Mouse (Mus musculus) inflammation-experienced regulatory T-cells, adult 6 months (primary cell): ENCODE measurements around the gene Glmp. TPM values are rescaled to one million over a fixed set of nuclear protein-coding genes. Genes with fewer than 3 reads are reported as not detected.
"Not testable (repeated sequence)": the region's sequence is repeated elsewhere in the genome, so short reads cannot be mapped to it uniquely, and the experiment has no call there.

Experiments
- ATAC-seq: one replicate; pipeline ENCODE4 v1.8.0; 2017
- polyA plus RNA-seq, 3 experiments: library from polyadenylated mRNA; unstranded; fragments of 100-300 nt; shearing (Covaris generic); gene quantifications; one replicate each; pipeline ENCODE4 v1.2.1; 2017

Glmp gene
- polyA plus RNA-seq, 3 experiments from 2014 or later = 335 to 443 (median 344) TPM

- ATAC-seq = not testable (repeated sequence)
These were observed 53.8 kb downstream of the Glmp start, which contains the start of gene Bglap2 for GRCm38 (mm10) chr3:88378599-88378998. Gene Bglap2, minus strand, starts transcription at chr3:88378699.

Other genes starting within 250 kb of the Glmp start
- gene Ttc24, start 246.7 kb upstream of the Glmp start, polyA plus RNA-seq = not detected
- 1 to 10 TPM in 1 of 3 experiments, under 1 TPM in 2; 0.59 to 3.5 (median 0.82) TPM for gene Iqgap3, start 243.1 kb upstream of the Glmp start, polyA plus RNA-seq
- gene Mef2d, start 182.7 kb upstream of the Glmp start, polyA plus RNA-seq = 10 to 100 TPM; 16.6 to 32.0 (median 27.7) TPM
- gene Rhbg, start 70.3 kb upstream of the Glmp start, polyA plus RNA-seq = not detected
- not detected for gene Gm38392, start 37.8 kb upstream of the Glmp start, polyA plus RNA-seq
- gene Tsacc, start 28.0 kb upstream of the Glmp start, polyA plus RNA-seq = 1 to 10 TPM; 2.3 to 6.2 (median 3.6) TPM
- gene Cct3, start 27.9 kb upstream of the Glmp start, polyA plus RNA-seq = 100 to 1,000 TPM; 157 to 218 (median 188) TPM
- gene Tmem79, start 11.1 kb downstream of the Glmp start, polyA plus RNA-seq = 1 to 10 TPM; 1.2 to 2.4 (median 1.8) TPM
- 10 to 100 TPM; 26.1 to 47.1 (median 37.8) TPM for gene Smg5, start 11.2 kb downstream of the Glmp start, polyA plus RNA-seq
- gene Paqr6, start 39.6 kb downstream of the Glmp start, polyA plus RNA-seq = not detected
- not detected for gene Bglap3, start 47.7 kb downstream of the Glmp start, polyA plus RNA-seq
- not detected for gene Bglap2, start 53.7 kb downstream of the Glmp start, polyA plus RNA-seq
- gene Bglap, start 59.4 kb downstream of the Glmp start, polyA plus RNA-seq = not detected
- gene Pmf1, start 85.3 kb downstream of the Glmp start, polyA plus RNA-seq = 100 to 1,000 TPM in 1 of 3 experiments, 10 to 100 TPM in 2; 46.3 to 105 (median 50.5) TPM
- gene Slc25a44, start 100.1 kb downstream of the Glmp start, polyA plus RNA-seq = 10 to 100 TPM; 11.2 to 14.6 (median 14.4) TPM
- gene Sema4a, start 136.2 kb downstream of the Glmp start, polyA plus RNA-seq = 10 to 100 TPM; 24.5 to 49.0 (median 28.3) TPM
- 1 to 10 TPM; 2.6 to 8.0 (median 4.0) TPM for gene Lmna, start 184.9 kb downstream of the Glmp start, polyA plus RNA-seq
- gene Mex3a, start 207.4 kb downstream of the Glmp start, polyA plus RNA-seq = under 1 TPM; 0.17 to 0.20 (median 0.18) TPM
- not detected for gene Rab25, start 223.3 kb downstream of the Glmp start, polyA plus RNA-seq
- 100 to 1,000 TPM; 149 to 189 (median 187) TPM for gene Lamtor2, start 228.1 kb downstream of the Glmp start, polyA plus RNA-seq
- 10 to 100 TPM in 2 of 3 experiments, 1 to 10 TPM in 1; 9.8 to 15.5 (median 12.1) TPM for gene Ubqln4, start 228.7 kb downstream of the Glmp start, polyA plus RNA-seq